ENCODE assay signal across 1 mouse cellular context in genomic region chr8:124775695-124776094, GRCm38 (mm10).
A peak's percentile ranks its signal among the peaks of the same experiment; 100 is the strongest.
TF ChIP-seq lines count a peak whose summit lies in the region.

No protein-coding gene starts in this region.

TF ChIP-seq in CH12.LX, 34 proteins besides CTCF, POLR2A, EP300 and RAD21:
- peak; percentile 82 for TF ChIP-seq SMC3 (IDR thresholded peaks at IDR 0.05; ENCODE audit: low read depth, low read length)
- no peak for TF ChIP-seq TCF12 (IDR thresholded peaks at IDR 0.05; ENCODE audit: low read depth, low read length)
- TF ChIP-seq ZNF384 (IDR thresholded peaks at IDR 0.05; ENCODE audit: low read depth, low read length): no peak
- TF ChIP-seq GABPA (IDR thresholded peaks at IDR 0.05; ENCODE audit: insufficient replicate concordance, low read depth, low read length): no peak
- no peak for TF ChIP-seq ZKSCAN1 (IDR thresholded peaks at IDR 0.05; ENCODE audit: borderline replicate concordance, low read depth, low read length)
- TF ChIP-seq JUND (conservative IDR thresholded peaks at IDR 0.05; ENCODE audit: low read depth, low read length): no peak
- TF ChIP-seq ZC3H11A (IDR thresholded peaks at IDR 0.05; ENCODE audit: low read depth, low read length): 0 out of 2 replicates have a peak, but pooled peaks have one; percentile 8
- TF ChIP-seq BHLHE40 (IDR thresholded peaks at IDR 0.05; ENCODE audit: low read depth, low read length): no peak
- TF ChIP-seq ELF1 (IDR thresholded peaks at IDR 0.05; ENCODE audit: low read depth, low read length): 0 out of 2 replicates have a peak, but pooled peaks have one; percentile 31
- no peak for TF ChIP-seq MAFK (IDR thresholded peaks at IDR 0.05; ENCODE audit: insufficient replicate concordance, low read length)
- TF ChIP-seq IRF4 (IDR thresholded peaks at IDR 0.05; ENCODE audit: low read depth, low read length): no peak
